Mouse (Mus musculus) thymus, postnatal 4 days (tissue): ENCODE measurements around the gene Cd36.

Experiments
- DNase-seq: peaks from one replicate; pipeline ENCODE4 v3.0.0; 2021

The Cd36 gene

DNA sequence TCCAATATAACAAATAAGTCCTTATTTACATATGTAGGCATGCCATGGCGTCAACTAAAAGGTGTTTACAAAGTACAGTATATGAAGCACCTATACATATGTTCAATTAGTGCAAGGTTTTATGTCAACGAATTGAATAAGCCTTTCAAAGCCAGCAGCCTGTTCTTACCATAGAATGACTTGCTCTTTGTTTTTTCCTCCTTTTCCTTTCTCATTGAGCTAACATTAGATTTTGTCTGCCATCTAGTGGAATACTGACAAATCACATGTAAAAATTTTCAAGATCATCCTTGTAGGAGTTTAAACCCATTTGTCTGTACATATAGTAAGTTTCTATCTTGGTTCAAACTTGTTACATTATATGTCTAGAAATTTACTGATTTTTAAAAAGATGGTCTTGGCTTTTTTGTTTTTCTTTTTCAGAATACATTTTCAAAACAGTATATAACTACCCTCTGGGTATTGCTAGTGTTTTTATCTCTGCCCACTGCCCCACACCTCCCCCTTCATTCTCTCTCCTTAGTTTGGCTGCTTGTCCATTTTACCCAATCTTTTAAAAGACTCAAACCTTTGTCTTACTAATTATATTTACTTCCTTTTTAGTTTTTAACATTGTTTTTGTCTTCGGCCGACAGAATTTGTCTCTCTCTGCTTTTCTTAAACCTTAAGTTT is 122.5 kb downstream of the Cd36 start:
- no peak for DNase-seq

DNA sequence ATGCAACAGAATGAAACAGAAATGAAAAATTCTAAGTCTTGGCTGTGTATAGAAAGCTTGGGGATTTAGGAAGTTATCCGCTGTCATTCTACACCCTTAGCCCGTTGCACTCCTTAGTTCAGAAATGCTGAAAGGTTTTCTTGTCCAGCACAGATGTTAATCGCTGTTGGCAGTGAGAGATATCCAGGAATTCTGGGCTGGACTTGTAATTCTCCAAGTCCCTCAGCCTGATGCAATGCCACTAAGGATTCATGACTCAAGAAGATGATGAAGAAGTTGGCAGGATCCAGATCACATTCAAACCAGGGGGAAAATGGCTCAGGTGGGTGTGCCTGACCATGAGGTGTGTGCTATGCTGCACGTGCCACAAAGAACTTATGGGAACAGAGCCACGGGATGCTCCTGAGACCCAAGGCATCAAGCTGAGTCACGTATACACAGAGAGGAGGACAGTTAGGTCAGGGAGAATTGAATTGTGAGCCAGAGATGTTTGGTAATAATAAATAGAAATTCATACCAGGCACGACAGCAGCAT is 135.1 kb downstream of the Cd36 start:
- no peak for DNase-seq

DNA sequence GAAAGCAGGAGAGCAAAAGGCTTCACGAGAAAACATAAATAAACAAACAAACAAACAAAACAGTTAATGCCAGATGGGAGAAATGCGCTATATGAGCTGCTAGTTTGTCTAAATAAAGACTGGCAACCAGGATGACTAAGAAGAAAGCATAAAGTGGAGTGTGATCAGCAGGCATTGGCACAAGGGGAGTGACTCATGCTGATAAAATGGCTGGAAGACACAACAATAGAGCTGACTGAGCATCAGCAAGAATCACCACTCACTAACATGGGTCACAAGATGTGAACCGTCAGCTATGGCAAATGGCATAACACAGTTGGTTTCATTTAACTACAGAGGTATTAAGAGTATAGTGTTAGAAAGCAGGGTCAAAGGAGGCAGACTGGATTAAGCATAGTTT is 140.3 kb downstream of the Cd36 start:
- no peak for DNase-seq

DNA sequence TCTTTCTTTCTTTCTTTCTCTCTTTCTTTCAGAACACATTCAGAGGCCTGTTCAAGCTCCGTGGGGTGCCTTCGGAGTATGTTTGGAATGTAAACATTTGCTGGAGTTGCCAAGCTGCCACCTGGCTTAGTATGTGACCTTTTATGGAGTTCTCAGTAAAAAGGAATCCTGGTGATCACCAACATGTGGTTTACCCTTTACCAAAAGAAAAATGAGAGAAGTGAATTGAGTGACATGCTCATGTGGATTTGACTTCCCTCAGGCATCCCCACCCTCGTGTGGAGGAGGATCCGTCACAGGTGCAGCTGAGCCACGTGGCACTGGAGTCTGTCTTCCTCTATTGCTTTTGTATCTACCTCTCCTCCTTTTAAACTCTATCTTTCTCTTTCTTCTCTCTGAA is 141.5 kb downstream of the Cd36 start:
- no peak for DNase-seq

DNA sequence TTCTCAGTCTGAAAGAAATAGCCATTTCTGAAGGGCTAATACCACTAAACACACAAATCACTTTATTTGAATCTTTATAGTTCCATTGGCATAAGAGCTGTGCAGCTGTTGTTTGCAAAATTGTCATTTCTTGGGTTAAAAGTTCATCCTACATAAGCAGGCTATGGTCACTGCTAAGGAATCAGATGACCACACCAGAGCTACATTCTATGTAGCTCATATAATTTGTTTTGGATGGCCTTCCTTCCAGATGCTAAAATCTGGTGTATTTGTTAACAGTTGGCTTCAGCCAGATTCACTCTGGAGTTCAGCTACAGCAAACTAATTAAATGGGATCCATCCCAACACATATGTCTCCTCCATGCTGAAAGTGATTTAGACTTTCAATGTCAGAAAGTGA is 142.1 kb downstream of the Cd36 start:
- no peak for DNase-seq

DNA sequence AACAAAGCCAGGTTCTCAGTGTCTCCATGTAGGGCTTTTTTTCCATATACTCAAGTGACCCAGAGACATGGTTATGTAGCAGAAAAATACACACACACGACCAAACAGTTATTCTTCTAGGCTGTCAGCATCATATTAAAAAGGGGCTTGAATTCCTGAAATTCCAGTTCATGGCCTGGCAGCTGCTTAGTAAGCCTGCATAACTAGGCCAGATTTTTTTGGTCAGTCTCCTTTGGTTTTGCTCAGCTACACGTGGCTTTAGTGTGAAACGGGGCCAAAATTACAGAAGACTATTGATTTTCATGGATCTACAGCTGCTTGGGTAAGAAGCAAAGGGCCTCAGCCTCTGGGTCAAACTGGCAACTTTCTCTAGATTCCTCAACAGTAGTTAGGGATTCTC is 148.8 kb downstream of the Cd36 start:
- no peak for DNase-seq
